Mouse (Mus musculus) liver, embryonic 11.5 days (tissue): ENCODE measurements around the gene Zdhhc16. TPM values are rescaled to one million over a fixed set of nuclear protein-coding genes. Genes with fewer than 3 reads are reported as not detected.

ENCODE experiments used
- ATAC-seq: fragments of 200-750 bp; cut with Nextera tagmentation; replicated peaks from 2 replicates; pipeline ENCODE4 v1.8.0; 2017; ENCODE audit warnings: moderate number of reproducible peaks, mild to moderate bottlenecking, moderate TSS enrichment, moderate library complexity; ENCODE audit not compliant: low FRiP score
- DNase-seq: peaks from one replicate; pipeline ENCODE4 v3.0.0-alpha.2; 2017; ENCODE audit warnings: low spot score
- H3K27ac ChIP-seq: fragments of 300-500 bp; sonication (generic); 2 replicates; pipeline ENCODE4 v1.5.1; 2014; ENCODE audit warnings: mild to moderate bottlenecking, low read depth, low read length, control low read depth
- H3K27me3 ChIP-seq: fragments of 300-500 bp; sonication (generic); replicated peaks from 2 replicates; pipeline ENCODE4 v1.6.1; 2014; ENCODE audit warnings: low read length, mixed read lengths; ENCODE audit not compliant: control insufficient read depth, insufficient read depth
- H3K36me3 ChIP-seq: fragments of 300-500 bp; sonication (generic); 2 replicates; pipeline ENCODE4 v1.6.1; 2014; ENCODE audit warnings: mild to moderate bottlenecking, low read length, moderate library complexity, mixed read lengths; ENCODE audit not compliant: control insufficient read depth, insufficient read depth
- H3K4me1 ChIP-seq: fragments of 300-500 bp; sonication (generic); replicated peaks from 2 replicates; pipeline ENCODE4 v1.6.1; 2014; ENCODE audit warnings: low read length, mixed read lengths; ENCODE audit not compliant: control insufficient read depth, insufficient read depth
- H3K4me2 ChIP-seq: fragments of 300-500 bp; sonication (generic); 2 replicates; pipeline ENCODE4 v1.6.1; 2014; ENCODE audit warnings: mild to moderate bottlenecking, control low read depth, moderate library complexity
- H3K4me3 ChIP-seq: fragments of 300-500 bp; sonication (generic); 2 replicates; pipeline ENCODE4 v1.5.1; 2014; ENCODE audit warnings: low read depth, low read length, control low read depth
- H3K9ac ChIP-seq: fragments of 300-500 bp; sonication (generic); 2 replicates; pipeline ENCODE4 v1.6.1; 2014; ENCODE audit warnings: low read depth, low read length, control low read depth
- H3K9me3 ChIP-seq: fragments of 300-500 bp; sonication (generic); 2 replicates; pipeline ENCODE4 v1.6.1; 2016; ENCODE audit warnings: low read length, inconsistent platforms, mixed read lengths; ENCODE audit not compliant: control insufficient read depth
- WGBS: fragments of 180-500 bp; shearing (Covaris S2); extraction: QIAGEN DNeasy Blood & Tissue Kit; methylation state at CpG from one replicate; pipeline ENCODE4 v1.1.7; 2014; 5-methylcytosine and 5-hydroxymethylcytosine counted together
- polyA plus RNA-seq: library from polyadenylated mRNA; unstranded; fragments of >200 nt; fragmentation: Nextera tagmentation; extraction: Ambion mirVana; gene quantifications from 2 replicates; pipeline ENCODE4 v1.2.1, GENCODE M21; 2014

Gene Zdhhc16
- polyA plus RNA-seq, 1 experiment from 2014 or later, result 58.9 TPM

DNA sequence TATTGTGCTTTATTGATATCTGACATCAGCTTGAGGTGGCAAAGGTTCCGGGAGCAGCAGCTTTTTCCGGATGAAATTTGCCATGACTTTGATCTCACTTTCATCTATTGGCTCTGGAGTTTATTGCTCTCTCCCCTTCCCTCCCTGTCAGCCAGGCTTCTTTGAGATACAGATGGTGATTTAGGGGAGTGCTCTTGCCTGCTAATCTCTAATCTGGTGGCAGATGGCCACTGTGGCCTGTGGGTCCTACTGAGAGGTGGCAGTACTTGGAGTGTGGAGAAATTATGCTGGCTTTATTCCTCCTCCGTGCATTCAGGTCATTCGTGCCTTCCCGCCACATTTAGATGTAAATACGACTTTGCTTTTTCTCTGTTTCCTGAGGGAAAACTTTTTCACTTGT, 844 bp downstream of the Zdhhc16 start:
- 27% methylated on average over 6 of the region's 6 CpGs for WGBS

DNA sequence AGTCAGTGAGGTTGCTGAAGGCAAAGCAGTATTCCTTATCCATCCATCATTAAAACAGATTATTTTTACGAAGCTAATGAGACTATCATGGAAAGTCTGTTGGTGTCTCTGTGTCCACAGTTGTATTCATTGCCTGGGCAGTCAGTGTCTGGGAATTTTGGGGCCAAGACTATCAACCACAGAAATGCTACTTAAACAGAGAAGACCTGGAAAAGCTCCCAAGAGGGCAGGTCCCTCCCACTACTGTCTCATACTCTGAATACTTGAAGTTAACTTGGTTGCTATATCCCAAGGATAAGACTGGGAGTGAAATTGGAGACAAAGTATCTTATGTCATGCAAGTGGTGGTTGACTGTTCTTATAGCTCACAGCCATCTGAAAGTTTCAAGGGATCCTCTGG, 2.6 kb downstream of the Zdhhc16 start:
- Histone ChIP-seq H3K9me3 (no peaks in the 10 kb centered on the region), H3K9ac (no peak overlapping the region), H3K27ac (no peak overlapping the region), H3K4me3 (no peak overlapping the region), H3K27me3 (no peaks in the 10 kb centered on the region), H3K4me1 (peaks cover 9% of the 10 kb centered on the region), H3K36me3 (peaks cover 30% of the 10 kb centered on the region; the same call in 1 of the 2 replicates), H3K4me2 (no peak overlapping the region)
- ATAC-seq (no peak), DNase-seq (no peak)
- WGBS, result 77% methylated on average over 1 of the region's 1 CpGs

More for the DNA sequence above, 844 bp downstream of the Zdhhc16 start:
- no peak for DNase-seq
- Histone ChIP-seq H3K27me3 (no peaks in the 10 kb centered on the region), H3K4me3 (peak overlapping the region; percentile 99), H3K9ac (peak overlapping the region; percentile 82), H3K9me3 (no peaks in the 10 kb centered on the region), H3K4me2 (peak overlapping the region; percentile 94), H3K36me3 (peaks cover 31% of the 10 kb centered on the region; the same call in 1 of the 2 replicates), H3K4me1 (peaks cover 9% of the 10 kb centered on the region), H3K27ac (no peak overlapping the region)
- ATAC-seq, result no peak

DNA sequence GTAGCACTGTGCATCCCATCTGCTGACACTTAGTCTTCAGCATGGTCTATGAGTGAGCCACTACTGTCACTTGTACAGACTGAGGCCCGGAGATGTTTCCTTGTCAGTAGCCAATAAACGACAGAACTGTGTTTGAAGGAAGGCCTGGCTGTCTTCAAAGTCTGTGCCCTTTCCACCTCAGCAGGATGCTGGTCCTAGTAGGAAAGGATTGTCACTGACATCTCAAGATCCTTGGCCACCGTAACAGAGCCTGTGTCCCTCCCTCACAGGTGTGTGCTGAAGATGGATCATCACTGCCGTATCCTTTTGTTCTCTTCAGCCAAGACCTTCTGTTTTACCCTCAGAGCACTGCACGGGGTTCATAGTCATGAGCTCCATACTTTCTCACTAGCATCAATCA, 5.3 kb downstream of the Zdhhc16 start:
- Histone ChIP-seq H3K4me2 (no peak overlapping the region), H3K27me3 (no peaks in the 10 kb centered on the region), H3K4me1 (peaks cover 9% of the 10 kb centered on the region), H3K27ac (no peak overlapping the region), H3K36me3 (peaks cover 39% of the 10 kb centered on the region), H3K9ac (no peak overlapping the region), H3K4me3 (no peak overlapping the region), H3K9me3 (no peaks in the 10 kb centered on the region)
- ATAC-seq (no peak), DNase-seq (no peak)
- 88% methylated on average over 5 of the region's 5 CpGs for WGBS

DNA sequence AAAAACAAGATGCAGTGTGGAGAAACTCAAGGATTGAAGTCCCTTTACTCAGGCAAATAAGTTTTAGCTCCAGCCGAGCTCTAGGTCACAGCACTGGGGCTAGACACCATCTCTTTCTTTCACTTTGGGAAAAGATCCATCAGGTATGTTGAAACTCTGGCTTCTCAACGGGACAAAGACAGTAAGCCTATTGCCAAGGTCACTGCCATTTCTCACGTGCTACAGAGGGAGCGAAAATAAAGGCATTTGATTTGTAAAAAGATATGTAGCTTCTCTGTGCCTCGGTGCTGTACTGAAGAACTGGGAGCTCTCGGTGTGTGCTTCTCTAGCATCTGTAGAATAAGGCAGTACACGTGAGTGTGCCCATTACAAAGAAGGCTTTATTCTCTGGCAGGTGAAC, 10.6 kb downstream of the Zdhhc16 start:
- 85% methylated on average over 7 of the region's 7 CpGs for WGBS
- no peak for ATAC-seq
- peaks cover 66% of the 10 kb centered on the region for H3K36me3 ChIP-seq
- no peaks in the 10 kb centered on the region for H3K9me3 ChIP-seq
- no peaks in the 10 kb centered on the region for H3K27me3 ChIP-seq
- H3K9ac ChIP-seq, result no peak overlapping the region
- no peak for DNase-seq
- H3K27ac ChIP-seq, result no peak overlapping the region
- no peaks in the 10 kb centered on the region for H3K4me1 ChIP-seq
- H3K4me2 ChIP-seq, result no peak overlapping the region
- no peak overlapping the region for H3K4me3 ChIP-seq

DNA sequence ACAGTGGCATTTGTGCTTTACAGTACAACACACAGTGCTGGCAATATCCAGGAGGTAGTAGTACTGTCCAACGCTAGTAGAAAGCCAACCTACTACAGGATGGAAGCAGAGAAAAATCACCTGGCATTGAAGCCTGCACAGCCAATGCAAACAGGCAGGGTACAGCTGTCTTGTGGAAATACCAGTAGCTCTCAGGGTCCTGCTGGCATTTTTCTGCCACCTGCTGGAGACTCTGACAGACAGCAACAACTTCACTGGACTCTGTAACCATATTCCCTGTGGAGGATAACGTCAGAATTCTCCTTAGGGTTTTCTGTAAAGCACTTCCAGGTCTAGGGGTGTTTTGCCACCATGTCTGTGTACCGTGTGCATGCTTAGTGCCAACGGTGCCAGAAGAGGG, 19.0 kb downstream of the Zdhhc16 start:
- H3K9me3 ChIP-seq, result no peaks in the 10 kb centered on the region
- H3K27ac ChIP-seq, result no peak overlapping the region
- peaks cover 55% of the 10 kb centered on the region for H3K36me3 ChIP-seq
- H3K4me2 ChIP-seq, result no peak overlapping the region
- no peak overlapping the region for H3K9ac ChIP-seq
- no peaks in the 10 kb centered on the region for H3K4me1 ChIP-seq
- DNase-seq, result no peak
- 0 out of 2 replicates have a peak, but pooled peaks have one; percentile 20 for ATAC-seq
- no peaks in the 10 kb centered on the region for H3K27me3 ChIP-seq
- 86% methylated on average over 4 of the region's 4 CpGs for WGBS
- H3K4me3 ChIP-seq, result no peak overlapping the region

DNA sequence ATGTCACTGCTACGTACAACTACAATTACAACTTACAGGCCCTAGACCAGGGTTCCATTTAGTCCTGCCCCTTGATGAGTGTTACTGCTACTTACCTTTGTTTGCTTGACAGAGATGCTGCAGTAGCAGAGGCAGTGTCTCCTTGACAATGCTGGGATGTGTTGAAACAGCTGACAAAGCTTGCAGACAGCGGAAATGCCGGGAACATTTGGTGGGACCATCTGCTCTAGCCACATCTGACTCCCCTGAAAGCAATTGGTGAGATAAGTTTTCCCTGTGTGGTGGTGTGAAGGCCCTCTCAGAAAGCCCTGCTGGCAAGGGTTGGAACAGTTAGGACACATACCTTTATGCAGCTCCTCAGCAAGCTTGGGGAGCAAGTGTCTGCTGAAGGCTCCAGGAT, 20.3 kb downstream of the Zdhhc16 start:
- no peak for ATAC-seq
- no peaks in the 10 kb centered on the region for H3K4me1 ChIP-seq
- H3K4me2 ChIP-seq, result no peak overlapping the region
- 92% methylated on average over 3 of the region's 3 CpGs for WGBS
- no peak overlapping the region for H3K4me3 ChIP-seq
- H3K36me3 ChIP-seq, result peaks cover 49% of the 10 kb centered on the region
- H3K27me3 ChIP-seq, result no peaks in the 10 kb centered on the region
- H3K9ac ChIP-seq, result no peak overlapping the region
- H3K9me3 ChIP-seq, result no peaks in the 10 kb centered on the region
- DNase-seq, result no peak
- H3K27ac ChIP-seq, result no peak overlapping the region

DNA sequence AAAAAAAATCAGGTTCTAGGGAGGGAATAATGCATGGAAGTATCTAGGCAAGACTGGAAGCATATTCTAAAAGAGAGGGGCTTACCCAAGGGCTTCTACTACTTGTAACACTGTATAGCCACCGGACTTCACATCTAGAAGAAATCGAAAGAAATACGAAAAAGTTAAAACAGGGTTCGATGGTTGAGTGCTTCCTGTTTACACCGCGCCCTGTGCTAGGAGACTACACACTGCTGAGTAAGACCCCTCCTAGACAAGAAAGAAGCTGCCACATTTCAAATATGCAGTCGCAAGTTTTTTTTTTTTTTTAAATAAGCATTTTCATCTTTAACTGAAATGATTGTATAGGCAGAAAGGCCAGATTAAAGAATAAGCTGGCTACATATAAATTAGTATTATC, 36.3 kb downstream of the Zdhhc16 start:
- H3K27ac ChIP-seq, result no peak overlapping the region

DNA sequence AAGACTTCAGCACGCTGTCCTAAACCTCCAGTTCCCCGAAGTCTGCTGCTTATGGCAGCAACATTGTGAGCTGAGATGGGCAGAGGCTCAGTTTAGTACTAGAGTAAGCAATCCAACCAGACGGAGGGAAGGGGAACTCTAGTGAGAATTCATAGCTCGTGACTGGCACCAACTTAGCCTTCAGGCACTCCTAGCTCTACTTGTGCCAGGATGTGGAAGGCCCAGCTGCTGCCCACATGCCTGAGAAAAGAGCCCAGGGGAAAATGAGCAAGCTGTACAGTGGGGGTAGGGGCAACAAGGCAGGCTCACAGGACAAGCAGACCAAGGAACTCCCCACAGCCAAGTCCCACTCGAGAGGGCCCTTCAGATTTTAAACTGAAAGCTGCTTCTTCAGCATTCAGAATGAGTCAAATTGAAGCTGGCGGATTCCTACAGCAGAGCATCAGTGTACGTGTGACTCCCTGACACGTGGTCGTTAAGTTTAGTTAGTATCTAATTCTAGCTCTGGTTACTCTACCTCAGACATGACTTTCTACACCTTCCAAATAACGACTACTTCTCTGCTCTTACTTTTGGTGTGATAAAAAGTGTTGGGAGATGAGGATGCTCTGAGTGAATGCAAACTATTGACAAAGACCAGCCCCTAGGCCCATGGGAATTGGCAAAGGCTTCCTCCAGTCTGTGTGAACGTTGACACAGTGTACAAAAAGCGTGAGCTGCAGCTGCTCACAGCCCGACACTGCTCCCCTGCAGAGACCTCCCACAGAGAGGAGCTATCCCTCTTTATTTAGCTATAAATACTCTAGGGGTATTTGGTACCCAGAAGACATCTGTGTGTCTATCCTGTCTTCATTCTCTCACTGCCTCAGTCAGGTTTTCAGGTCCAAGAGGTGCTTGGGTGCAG, 40.9 kb downstream of the Zdhhc16 start:
- Histone ChIP-seq H3K27ac (no peak overlapping the region), H3K4me2 (no peak overlapping the region), H3K9ac (no peak overlapping the region), H3K4me1 (peaks cover under 1% of the 10 kb centered on the region; the same call in 1 of the 2 replicates), H3K4me3 (no peak overlapping the region), H3K36me3 (peaks cover 2% of the 10 kb centered on the region; the same call in 1 of the 2 replicates), H3K27me3 (no peaks in the 10 kb centered on the region), H3K9me3 (no peaks in the 10 kb centered on the region)
- no peak for ATAC-seq
- DNase-seq, result no peak
- 82% methylated on average over 13 of the region's 13 CpGs for WGBS

More for the DNA sequence above, 36.3 kb downstream of the Zdhhc16 start:
- no peaks in the 10 kb centered on the region for H3K9me3 ChIP-seq
- no peak for ATAC-seq
- H3K9ac ChIP-seq, result no peak overlapping the region
- no peak for DNase-seq
- H3K27me3 ChIP-seq, result no peaks in the 10 kb centered on the region
- no peak overlapping the region for H3K4me2 ChIP-seq
- H3K4me3 ChIP-seq, result no peak overlapping the region
- H3K36me3 ChIP-seq, result peaks cover 10% of the 10 kb centered on the region; the same call in 1 of the 2 replicates
- WGBS, result 93% methylated on average over 7 of the region's 7 CpGs
- H3K4me1 ChIP-seq, result no peaks in the 10 kb centered on the region

DNA sequence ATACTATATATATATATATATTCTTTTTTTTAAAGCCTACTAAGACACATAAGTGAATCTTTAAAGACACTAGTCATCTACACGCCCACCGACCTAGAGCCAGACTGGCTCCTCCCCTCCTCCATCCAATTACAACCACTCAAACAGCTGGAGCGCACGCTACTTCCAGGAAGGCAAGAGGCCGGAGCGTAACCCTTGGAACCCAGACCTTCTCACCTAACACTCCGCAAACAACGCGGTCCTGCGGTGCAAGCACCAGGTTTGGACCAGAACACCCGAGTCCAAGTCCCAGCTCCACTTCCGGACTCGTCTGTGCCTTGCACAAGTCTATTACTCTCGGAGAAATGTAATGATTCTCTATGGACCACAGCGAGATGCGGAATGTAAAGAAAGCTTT, 47.1 kb downstream of the Zdhhc16 start:
- peak overlapping the region; percentile 78 for H3K9ac ChIP-seq
- ATAC-seq (no peak), DNase-seq (no peak)
- peak overlapping the region; percentile 90 for H3K4me3 ChIP-seq
- H3K4me1 ChIP-seq, result peaks cover 8% of the 10 kb centered on the region; the same call in 1 of the 2 replicates
- WGBS, result under 1% methylated on average over 16 of the region's 16 CpGs
- peak overlapping the region; percentile 75 for H3K27ac ChIP-seq
- peak overlapping the region; percentile 100 for H3K4me2 ChIP-seq
- peaks cover 2% of the 10 kb centered on the region; the same call in 1 of the 2 replicates for H3K27me3 ChIP-seq
- H3K9me3 ChIP-seq, result no peaks in the 10 kb centered on the region
- no peaks in the 10 kb centered on the region for H3K36me3 ChIP-seq
